Mouse (Mus musculus) adrenal gland, adult 18-20 months (tissue): Measurements from ENCODE around the gene Mpp2. TPM values are rescaled to one million over a fixed set of nuclear protein-coding genes. Genes with fewer than 3 reads are reported as not detected.

Experiments used
- DNase-seq, 2 experiments: peaks; one replicate each; pipeline ENCODE4 v3.0.0; 2021 to 2022; ENCODE audit warnings: low spot score in 2 of 2
- total RNA-seq, 2 experiments: library from RNA; stranded (reverse); gene quantifications; 1 replicate in 1 of 2; 2 replicates in 1 of 2; pipeline ENCODE4 v1.2.3; 2021

The Mpp2 gene
- total RNA-seq, 2 experiments from 2014 or later, result 8.8 to 13.0 TPM

- DNase-seq, result no peak
These were observed 72.8 kb downstream of the Mpp2 start for GRCm38 (mm10) chr11:102015472-102015871.

GRCm38 (mm10) chr11:102013201-102013600, 75.1 kb downstream of the Mpp2 start:
- DNase-seq, result no peak

GRCm38 (mm10) chr11:102011510-102011909, 76.8 kb downstream of the Mpp2 start:
- DNase-seq, result no peak

GRCm38 (mm10) chr11:102010140-102010539, 78.2 kb downstream of the Mpp2 start:
- no peak for DNase-seq

GRCm38 (mm10) chr11:102008954-102009637, 79.2 kb downstream of the Mpp2 start:
- no peak for DNase-seq

- no peak for DNase-seq
These were observed 79.9 kb downstream of the Mpp2 start for GRCm38 (mm10) chr11:102008372-102008771.

Other genes with a start within 250 kb of the Mpp2 start
- 1 to 10 TPM; 1.8 to 4.2 TPM for gene Meox1, start 194.1 kb downstream of the Mpp2 start, total RNA-seq
- gene Sost, start 121.5 kb downstream of the Mpp2 start, total RNA-seq, result not detected
- not detected for gene Cfap97d1, start 104.2 kb downstream of the Mpp2 start, total RNA-seq
- 100 to 1,000 TPM; 107 to 138 TPM for gene Dusp3, start 101.5 kb downstream of the Mpp2 start, total RNA-seq
- 10 to 100 TPM; 10.8 to 20.2 TPM for gene Mpp3, start 60.1 kb downstream of the Mpp2 start, total RNA-seq
- 10 to 100 TPM; 32.4 to 33.4 TPM for gene Cd300lg, start 47.0 kb downstream of the Mpp2 start, total RNA-seq
- not detected for gene Ppy, start 12.8 kb upstream of the Mpp2 start, total RNA-seq
- gene Pyy, start 19.3 kb upstream of the Mpp2 start, total RNA-seq, result not detected
- gene Nags, start 57.0 kb upstream of the Mpp2 start, total RNA-seq, result under 1 TPM in 1 of 2 experiments, not detected in 1; 0.77 TPM
- 10 to 100 TPM; 12.0 to 13.6 TPM for gene Tmem101, start 67.9 kb upstream of the Mpp2 start, total RNA-seq
- 100 to 1,000 TPM in 1 of 2 experiments, 10 to 100 TPM in 1; 83.9 to 102 TPM for gene Lsm12, start 96.8 kb upstream of the Mpp2 start, total RNA-seq
- gene G6pc3, start 101.1 kb upstream of the Mpp2 start, total RNA-seq, result 100 to 1,000 TPM; 121 to 128 TPM
- 100 to 1,000 TPM in 1 of 2 experiments, 10 to 100 TPM in 1; 79.1 to 115 TPM for gene Hdac5, start 141.7 kb upstream of the Mpp2 start, total RNA-seq
- gene BC030867, start 160.4 kb upstream of the Mpp2 start, total RNA-seq, result under 1 TPM in 1 of 2 experiments, not detected in 1; 0.46 TPM
- under 1 TPM; 0.30 to 0.61 TPM for gene Asb16, start 180.2 kb upstream of the Mpp2 start, total RNA-seq
- 10 to 100 TPM; 43.3 to 55.3 TPM for gene Tmub2, start 196.4 kb upstream of the Mpp2 start, total RNA-seq
- 10 to 100 TPM; 44.3 to 53.4 TPM for gene Atxn7l3, start 208.1 kb upstream of the Mpp2 start, total RNA-seq
- gene Ubtf, start 231.2 kb upstream of the Mpp2 start, total RNA-seq, result 100 to 1,000 TPM in 1 of 2 experiments, 10 to 100 TPM in 1; 93.7 to 117 TPM